Mouse (Mus musculus) kidney, adult 2 months (tissue): ENCODE results near the gene Maco1.

Source experiments
- CTCF ChIP-seq: fragments of 200-500 bp; conservative IDR thresholded peaks from 2 replicates; pipeline ENCODE4 v1.5.1; 2011; ENCODE audit warnings: low read depth, mild to moderate bottlenecking, control low read depth, low read length, moderate library complexity, mixed read lengths; ENCODE audit not compliant: insufficient read depth, insufficient read length
- POLR2A ChIP-seq: fragments of 200-500 bp; IDR thresholded peaks from one replicate; pipeline ENCODE4 v1.6.1; 2011; ENCODE audit warnings: low read depth, low read length, control low read depth

DNA sequence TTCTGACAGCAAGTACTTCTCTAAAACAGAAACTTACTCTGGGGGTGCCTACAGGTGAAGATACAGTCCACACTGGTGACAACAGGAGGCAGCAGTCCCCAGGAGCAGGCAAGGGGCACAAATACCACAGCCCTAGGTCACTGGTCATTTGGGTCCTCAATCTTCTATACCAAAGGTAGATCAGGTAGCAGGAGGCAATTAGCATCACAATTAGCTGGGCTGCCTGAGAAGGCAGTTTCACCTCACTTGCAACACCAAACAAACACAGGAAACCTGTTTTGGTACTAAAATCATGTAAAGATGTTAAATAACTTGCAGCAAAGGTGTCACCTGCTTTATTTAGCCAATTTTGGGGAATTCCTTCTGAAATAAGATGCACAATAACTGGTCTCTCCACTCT is 26.8 kb downstream of the Maco1 start:
- TF ChIP-seq CTCF (no peak), POLR2A (no peak)
